Mouse (Mus musculus): Measurements from ENCODE around the gene Kcnt1. TPM values are rescaled to one million over a fixed set of nuclear protein-coding genes. Genes with fewer than 3 reads are reported as not detected.

Gene Kcnt1
- polyA plus RNA-seq, 1 experiment from 2014 or later = 0.13 TPM

Other genes with a start within 250 kb of the Kcnt1 start
- 0.07 and 0.11 TPM in 2 replicates for gene Ccdc183, start 246.1 kb upstream of the Kcnt1 start, polyA plus RNA-seq (2015; fragmentation: Nextera tagmentation; extraction: Ambion mirVana)
- gene Tmem141, start 241.7 kb upstream of the Kcnt1 start, polyA plus RNA-seq (2015; fragmentation: Nextera tagmentation; extraction: Ambion mirVana) = 20.0 and 25.6 TPM in 2 replicates
- 3.6 and 6.3 TPM in 2 replicates for gene Fcna, start 235.7 kb upstream of the Kcnt1 start, polyA plus RNA-seq (2015; fragmentation: Nextera tagmentation; extraction: Ambion mirVana)
- not detected in 2 replicates for gene Lcn8, start 210.6 kb upstream of the Kcnt1 start, polyA plus RNA-seq (2015; fragmentation: Nextera tagmentation; extraction: Ambion mirVana)
- not detected in 2 replicates for gene Lcn5, start 205.8 kb upstream of the Kcnt1 start, polyA plus RNA-seq (2015; fragmentation: Nextera tagmentation; extraction: Ambion mirVana)
- not detected in 2 replicates for gene Lcn6, start 186.9 kb upstream of the Kcnt1 start, polyA plus RNA-seq (2015; fragmentation: Nextera tagmentation; extraction: Ambion mirVana)
- not detected in 2 replicates for gene Lcn10, start 181.0 kb upstream of the Kcnt1 start, polyA plus RNA-seq (2015; fragmentation: Nextera tagmentation; extraction: Ambion mirVana)
- not detected in 2 replicates for gene Obp2a, start 163.7 kb upstream of the Kcnt1 start, polyA plus RNA-seq (2015; fragmentation: Nextera tagmentation; extraction: Ambion mirVana)
- 42.3 and 45.4 TPM in 2 replicates for gene Bmyc, start 157.0 kb upstream of the Kcnt1 start, polyA plus RNA-seq (2015; fragmentation: Nextera tagmentation; extraction: Ambion mirVana)
- not detected in 2 replicates for gene Obp2b, start 126.7 kb upstream of the Kcnt1 start, polyA plus RNA-seq (2015; fragmentation: Nextera tagmentation; extraction: Ambion mirVana)
- not detected in 2 replicates for gene Lcn3, start 98.2 kb upstream of the Kcnt1 start, polyA plus RNA-seq (2015; fragmentation: Nextera tagmentation; extraction: Ambion mirVana)
- not detected in 2 replicates for gene Lcn11, start 86.7 kb upstream of the Kcnt1 start, polyA plus RNA-seq (2015; fragmentation: Nextera tagmentation; extraction: Ambion mirVana)
- gene Gm13539, start 81.5 kb upstream of the Kcnt1 start, polyA plus RNA-seq (2015; fragmentation: Nextera tagmentation; extraction: Ambion mirVana) = 0.26 TPM in 1 of 2 replicates, not detected in the other
- not detected in 2 replicates for gene Glt6d1, start 47.9 kb upstream of the Kcnt1 start, polyA plus RNA-seq (2015; fragmentation: Nextera tagmentation; extraction: Ambion mirVana)
- gene Lcn9, start 40.6 kb upstream of the Kcnt1 start, polyA plus RNA-seq (2015; fragmentation: Nextera tagmentation; extraction: Ambion mirVana) = not detected in 2 replicates
- gene Sohlh1, start 16.5 kb upstream of the Kcnt1 start, polyA plus RNA-seq (2015; fragmentation: Nextera tagmentation; extraction: Ambion mirVana) = not detected in 2 replicates
- gene Camsap1, start 119.5 kb downstream of the Kcnt1 start, polyA plus RNA-seq (2015; fragmentation: Nextera tagmentation; extraction: Ambion mirVana) = 6.0 and 8.9 TPM in 2 replicates
- gene Ubac1, start 158.0 kb downstream of the Kcnt1 start, polyA plus RNA-seq (2015; fragmentation: Nextera tagmentation; extraction: Ambion mirVana) = 114 and 116 TPM in 2 replicates

All from heart, embryonic 16.5 days (tissue).